Mouse (Mus musculus) spleen, postnatal 0 days (tissue): ENCODE results near the gene Olfr596. TPM values are rescaled to one million over a fixed set of nuclear protein-coding genes. Genes with fewer than 3 reads are reported as not detected.

Source experiments
- polyA plus RNA-seq: library from polyadenylated mRNA; unstranded; fragments of >200 nt; fragmentation: Nextera tagmentation; extraction: Ambion mirVana; gene quantifications from 2 replicates; pipeline ENCODE4 v1.2.1, GENCODE M21; 2015

Olfr596 gene
- polyA plus RNA-seq: not detected in 2 replicates

DNA sequence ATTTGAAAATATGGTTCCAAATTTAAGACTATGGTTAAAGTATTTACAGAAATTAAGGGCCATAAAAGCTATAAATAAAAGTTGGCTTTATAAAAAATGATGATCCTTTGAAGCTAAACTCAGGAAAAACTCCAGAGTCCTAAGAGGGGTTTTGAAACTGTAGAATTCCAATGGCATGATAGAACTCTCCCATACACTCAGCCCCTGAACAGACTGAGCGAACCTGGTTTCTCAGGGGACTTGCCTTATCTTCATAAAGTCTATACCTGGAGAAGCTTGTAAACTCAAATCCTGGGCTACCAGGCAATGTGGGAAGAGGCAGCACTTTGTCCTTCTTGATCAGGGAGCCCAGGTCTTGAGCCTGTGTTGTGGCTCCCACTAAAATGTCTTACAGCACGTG is at the start of gene Olfr596:
Gene Olfr596 (plus strand): TSS at position 301 of the 400 bp plus-strand sequence.

DNA sequence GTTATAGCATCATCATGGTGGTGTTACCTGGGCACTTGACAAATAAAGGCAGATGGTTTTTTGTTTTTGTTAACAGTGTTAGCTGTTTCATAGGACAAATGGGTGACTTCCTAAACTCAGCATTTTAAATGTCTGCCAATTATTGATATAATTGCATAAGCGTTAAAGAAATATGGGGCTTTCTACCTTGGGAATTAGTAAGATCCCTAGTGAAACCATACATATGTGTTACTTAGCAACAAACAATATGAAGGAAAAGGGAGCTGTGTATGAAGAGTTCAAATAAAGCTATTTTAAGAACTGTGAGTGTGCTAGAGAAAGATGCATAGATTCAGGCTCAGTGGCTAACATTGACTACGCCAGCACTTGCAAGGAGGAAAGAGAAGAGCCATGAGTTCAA is 10.6 kb downstream of the Olfr596 start, which contains the start of gene Olfr597:
Gene Olfr597 (plus strand): TSS at position 301 of the 400 bp plus-strand sequence.

DNA sequence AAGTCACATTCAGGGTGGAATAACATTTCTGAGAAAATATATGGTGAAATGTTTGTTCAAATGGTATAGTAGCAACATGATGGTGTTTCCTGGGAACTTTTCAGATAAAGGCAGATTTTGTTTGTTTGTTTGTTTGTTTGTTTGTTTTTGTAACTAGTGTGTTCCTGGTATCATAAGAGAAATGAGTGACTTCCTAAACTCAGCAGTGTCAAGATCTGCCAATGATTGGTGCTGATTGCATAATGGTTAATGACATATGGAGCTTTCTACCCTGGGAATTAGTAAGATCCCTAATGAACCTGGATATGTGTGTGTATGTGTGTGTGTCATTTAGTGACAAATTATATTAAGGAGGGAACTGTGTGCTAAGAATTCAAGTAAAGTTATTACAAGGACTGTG is 17.8 kb downstream of the Olfr596 start, which contains the start of gene Olfr598:
Gene Olfr598 (plus strand): TSS at position 301 of the 400 bp plus-strand sequence.

DNA sequence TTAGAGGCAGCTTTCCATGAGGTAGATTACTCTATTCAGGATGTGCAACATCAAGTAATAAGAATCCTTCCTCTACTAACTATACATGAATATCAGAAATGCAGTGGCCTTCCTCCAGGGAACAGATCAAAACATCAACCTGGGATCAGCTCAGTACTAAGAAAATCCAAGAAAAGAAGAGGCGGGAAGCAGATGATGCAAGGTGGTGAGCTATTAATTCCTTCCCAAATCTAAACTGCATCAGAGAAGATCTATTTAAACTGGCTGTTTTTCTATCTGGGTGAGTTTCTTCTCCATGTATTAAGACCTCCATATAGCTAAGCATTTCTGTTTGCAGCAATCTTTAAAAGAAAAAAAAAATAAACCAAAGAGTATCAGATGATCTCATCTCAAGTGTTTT is 30.2 kb downstream of the Olfr596 start, which contains the start of gene Olfr599:
Gene Olfr599 (plus strand): TSS at position 301 of the 400 bp plus-strand sequence.

DNA sequence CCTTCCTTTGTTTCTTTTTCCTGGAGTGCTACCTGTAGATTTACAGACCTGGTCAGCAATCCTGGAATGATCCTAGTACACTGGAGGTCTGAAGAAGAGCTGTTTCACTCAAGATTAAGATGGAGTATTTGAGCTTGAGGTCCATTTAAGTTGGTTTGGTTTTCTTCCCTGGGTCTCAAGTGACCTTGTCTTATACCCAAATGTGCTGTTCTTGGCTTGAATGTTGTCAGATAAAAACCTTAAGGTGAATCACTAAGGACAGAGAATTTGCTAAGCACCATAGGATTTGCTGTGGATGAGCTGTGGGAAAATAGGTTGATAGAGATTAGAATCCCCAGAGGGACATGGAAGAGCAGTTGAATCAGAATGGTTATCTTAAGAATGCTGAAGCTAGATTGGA is 44.1 kb downstream of the Olfr596 start, which contains the start of gene Olfr600:
Gene Olfr600 (minus strand): TSS at position 101 of the 400 bp plus-strand sequence.

Other genes starting within 250 kb of the Olfr596 start
- gene Olfr584, start 223.8 kb upstream of the Olfr596 start, polyA plus RNA-seq: not detected in 2 replicates
- not detected in 2 replicates for gene Olfr585, start 207.9 kb upstream of the Olfr596 start, polyA plus RNA-seq
- not detected in 2 replicates for gene Olfr586, start 180.0 kb upstream of the Olfr596 start, polyA plus RNA-seq
- gene Olfr588-ps1, start 164.8 kb upstream of the Olfr596 start, polyA plus RNA-seq: not detected in 2 replicates
- not detected in 2 replicates for gene Olfr589, start 149.3 kb upstream of the Olfr596 start, polyA plus RNA-seq
- not detected in 2 replicates for gene Olfr591, start 127.3 kb upstream of the Olfr596 start, polyA plus RNA-seq
- not detected in 2 replicates for gene Olfr592, start 120.8 kb upstream of the Olfr596 start, polyA plus RNA-seq
- not detected in 2 replicates for gene Olfr593, start 93.8 kb upstream of the Olfr596 start, polyA plus RNA-seq
- gene Olfr594, start 88.7 kb upstream of the Olfr596 start, polyA plus RNA-seq: not detected in 2 replicates
- not detected in 2 replicates for gene Usp17ld, start 53.1 kb upstream of the Olfr596 start, polyA plus RNA-seq
- not detected in 2 replicates for gene Olfr597, start 10.7 kb downstream of the Olfr596 start, polyA plus RNA-seq
- not detected in 2 replicates for gene Olfr598, start 17.9 kb downstream of the Olfr596 start, polyA plus RNA-seq
- gene Olfr599, start 30.3 kb downstream of the Olfr596 start, polyA plus RNA-seq: not detected in 2 replicates
- gene Olfr600, start 44.0 kb downstream of the Olfr596 start, polyA plus RNA-seq: not detected in 2 replicates
- not detected in 2 replicates for gene Olfr601, start 57.0 kb downstream of the Olfr596 start, polyA plus RNA-seq
- gene Olfr603, start 80.5 kb downstream of the Olfr596 start, polyA plus RNA-seq: not detected in 2 replicates
- not detected in 2 replicates for gene Usp17lc, start 109.4 kb downstream of the Olfr596 start, polyA plus RNA-seq
- not detected in 2 replicates for gene Olfr605, start 139.8 kb downstream of the Olfr596 start, polyA plus RNA-seq
- gene Olfr606, start 143.4 kb downstream of the Olfr596 start, polyA plus RNA-seq: not detected in 2 replicates
- not detected in 2 replicates for gene Olfr607, start 158.5 kb downstream of the Olfr596 start, polyA plus RNA-seq
- not detected in 2 replicates for gene Olfr608, start 164.2 kb downstream of the Olfr596 start, polyA plus RNA-seq
- gene Olfr609, start 192.4 kb downstream of the Olfr596 start, polyA plus RNA-seq: not detected in 2 replicates
- not detected in 2 replicates for gene Olfr610, start 206.5 kb downstream of the Olfr596 start, polyA plus RNA-seq
- gene Olfr611, start 215.2 kb downstream of the Olfr596 start, polyA plus RNA-seq: not detected in 2 replicates
- gene Olfr612, start 237.1 kb downstream of the Olfr596 start, polyA plus RNA-seq: not detected in 2 replicates
- not detected in 2 replicates for gene Olfr613, start 242.4 kb downstream of the Olfr596 start, polyA plus RNA-seq